Mouse (Mus musculus) adrenal gland, adult (tissue): Measurements from ENCODE around the gene Ralgapa2.

Experiments
- DNase-seq, 2 experiments: peaks; one replicate each; pipeline ENCODE4 v3.0.0; 2022 to 2023; ENCODE audit warnings: low spot score in 1 of 2; ENCODE audit not compliant: inconsistent age in 2 of 2

Gene Ralgapa2

DNA sequence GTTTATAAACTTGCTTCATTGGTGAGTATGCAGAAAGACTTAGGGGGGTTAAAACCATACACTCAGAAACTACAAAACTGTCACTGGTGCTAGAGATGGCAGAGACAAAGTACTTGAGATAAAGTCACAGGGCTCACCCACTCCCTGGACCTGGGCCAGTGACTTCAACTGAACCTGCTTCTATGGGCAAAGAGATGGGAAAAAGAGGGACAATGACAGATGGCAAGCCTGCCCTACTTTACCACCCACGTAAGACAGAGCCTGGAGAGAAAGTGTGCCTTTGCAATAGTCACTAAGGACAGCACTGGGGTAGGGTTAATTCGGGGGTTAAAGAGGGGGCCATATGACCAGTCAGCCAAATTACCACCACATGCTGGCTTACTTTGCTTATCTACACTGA lies 148.7 kb downstream of the Ralgapa2 start:
- no peak for DNase-seq

DNA sequence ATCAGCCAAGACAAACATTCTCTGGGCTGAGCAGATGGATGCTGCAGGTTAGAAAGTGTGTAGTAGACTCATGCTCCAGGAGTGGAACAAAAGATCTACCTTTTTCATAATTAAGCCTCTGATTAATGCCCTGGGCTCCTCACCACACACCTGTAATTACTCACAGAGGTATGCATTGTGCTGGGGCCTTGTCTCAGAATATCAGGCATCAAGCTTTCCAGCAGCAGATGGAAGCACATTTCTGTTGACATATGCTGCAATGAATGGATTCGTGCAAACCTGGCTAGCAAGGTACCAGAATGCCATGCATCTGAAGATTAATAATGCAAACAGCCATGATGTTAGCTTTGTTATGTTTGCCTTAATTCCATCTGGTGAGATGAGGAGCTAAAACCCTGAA lies 149.2 kb downstream of the Ralgapa2 start:
- no peak for DNase-seq

DNA sequence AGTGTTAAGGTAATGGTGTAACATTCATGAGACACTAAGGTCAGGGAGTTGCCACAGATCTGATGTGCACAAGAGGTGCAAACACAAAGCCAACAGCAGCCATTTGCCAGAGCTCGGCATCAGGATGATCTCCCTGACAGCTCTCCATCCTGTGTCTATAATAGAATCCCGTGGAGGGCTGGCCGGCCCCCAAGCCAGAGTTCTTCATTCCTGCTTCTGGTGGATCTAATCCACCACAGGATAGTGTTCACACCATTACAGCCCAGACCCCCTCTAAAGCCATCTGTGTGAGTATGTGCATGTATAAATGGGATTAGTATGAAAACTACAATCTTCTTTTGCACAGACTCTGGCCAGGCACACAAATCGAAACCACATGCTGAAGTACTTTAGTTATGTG lies 150.2 kb downstream of the Ralgapa2 start:
- DNase-seq = no peak

DNA sequence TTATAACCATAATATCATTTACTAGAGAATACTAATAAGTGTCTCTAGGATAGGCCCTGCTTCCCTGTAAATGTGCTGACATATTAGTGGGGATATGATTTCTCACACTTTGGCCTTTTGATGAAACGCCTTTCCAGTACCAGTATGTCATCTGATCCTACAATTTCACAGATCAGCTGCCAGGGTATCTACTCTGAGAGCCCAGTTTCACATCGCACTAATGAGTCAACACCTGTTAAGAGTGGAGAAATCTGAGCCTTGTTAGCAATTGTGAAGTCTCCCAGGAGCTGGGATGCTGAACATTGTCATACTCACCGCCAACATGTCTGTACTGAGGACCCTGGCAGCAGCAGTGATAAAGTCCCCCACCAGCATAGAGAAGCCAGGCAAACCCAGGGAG lies 151.1 kb downstream of the Ralgapa2 start:
- DNase-seq = no peak

- DNase-seq = no peak
Observed at GRCm38 (mm10) chr2:146359676-146360075, 152.5 kb downstream of the Ralgapa2 start.

- DNase-seq = no peak
Observed at GRCm38 (mm10) chr2:146356524-146356923, 155.6 kb downstream of the Ralgapa2 start.

DNA sequence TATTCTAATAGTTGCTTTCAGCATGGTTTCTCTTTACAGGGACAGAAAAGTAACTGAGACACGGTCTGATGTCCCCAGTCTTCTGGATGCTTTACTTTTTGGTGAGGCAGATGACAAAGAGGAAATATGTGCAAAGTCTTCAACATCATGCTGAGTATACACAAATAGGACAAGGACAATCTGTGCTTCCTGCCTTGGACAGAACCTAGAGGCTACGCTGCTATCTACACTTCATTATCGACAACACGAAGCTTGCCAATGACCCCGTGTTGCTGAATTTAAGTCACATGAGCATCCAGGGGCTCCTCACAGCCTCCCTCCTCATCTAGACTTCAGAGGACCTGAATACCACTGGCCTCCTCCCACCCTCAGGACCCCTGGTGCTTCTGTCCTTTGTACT lies 161.9 kb downstream of the Ralgapa2 start:
- DNase-seq = no peak

- no peak for DNase-seq
Observed at GRCm38 (mm10) chr2:146347942-146348341, 164.2 kb downstream of the Ralgapa2 start.

- no peak for DNase-seq
Observed at GRCm38 (mm10) chr2:146340090-146340489, 172.1 kb downstream of the Ralgapa2 start.

- DNase-seq = no peak
Observed at GRCm38 (mm10) chr2:146337540-146337939, 174.6 kb downstream of the Ralgapa2 start.

- DNase-seq = no peak
Observed at GRCm38 (mm10) chr2:146331894-146332476, 180.2 kb downstream of the Ralgapa2 start.

- peak; percentile 16 to 41 for DNase-seq
Observed at GRCm38 (mm10) chr2:146330772-146331281, 181.3 kb downstream of the Ralgapa2 start.

DNA sequence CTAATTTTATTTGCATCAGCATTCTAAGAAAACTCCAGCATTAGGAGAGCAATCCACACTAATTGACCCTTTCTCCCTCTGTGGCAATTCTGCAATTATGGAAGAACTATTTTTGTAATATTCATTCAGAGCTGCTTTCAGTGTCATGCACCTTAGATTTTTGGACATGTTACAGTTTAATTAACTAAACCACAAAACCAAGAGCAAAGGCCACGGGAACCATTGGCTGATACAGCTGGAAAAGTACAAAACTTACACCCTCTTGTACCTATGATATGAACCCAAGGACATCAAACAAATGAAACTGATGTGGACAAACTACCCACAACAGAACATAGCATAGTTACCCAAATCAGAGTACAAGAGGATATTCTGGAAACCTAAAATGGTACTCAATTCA lies 182.0 kb downstream of the Ralgapa2 start:
- no peak for DNase-seq

DNA sequence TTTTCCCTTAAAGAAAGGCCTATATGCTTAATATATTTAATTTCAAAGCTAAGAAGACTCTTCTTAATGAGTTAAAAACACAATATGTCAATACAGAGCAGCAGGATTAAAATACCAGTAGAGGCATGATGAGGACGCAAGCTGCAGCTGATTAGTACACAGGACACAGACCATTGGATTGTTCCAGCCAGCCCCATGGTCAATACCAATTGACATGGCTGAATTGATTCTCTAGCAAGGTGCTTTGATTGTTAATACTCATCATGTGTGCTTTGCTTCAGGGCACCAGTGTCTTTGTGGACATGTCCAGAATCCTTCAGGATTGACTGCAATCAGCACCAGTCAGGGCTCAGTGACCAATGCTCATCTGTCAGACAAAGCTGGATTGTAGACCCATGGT lies 185.5 kb downstream of the Ralgapa2 start:
- DNase-seq = no peak

DNA sequence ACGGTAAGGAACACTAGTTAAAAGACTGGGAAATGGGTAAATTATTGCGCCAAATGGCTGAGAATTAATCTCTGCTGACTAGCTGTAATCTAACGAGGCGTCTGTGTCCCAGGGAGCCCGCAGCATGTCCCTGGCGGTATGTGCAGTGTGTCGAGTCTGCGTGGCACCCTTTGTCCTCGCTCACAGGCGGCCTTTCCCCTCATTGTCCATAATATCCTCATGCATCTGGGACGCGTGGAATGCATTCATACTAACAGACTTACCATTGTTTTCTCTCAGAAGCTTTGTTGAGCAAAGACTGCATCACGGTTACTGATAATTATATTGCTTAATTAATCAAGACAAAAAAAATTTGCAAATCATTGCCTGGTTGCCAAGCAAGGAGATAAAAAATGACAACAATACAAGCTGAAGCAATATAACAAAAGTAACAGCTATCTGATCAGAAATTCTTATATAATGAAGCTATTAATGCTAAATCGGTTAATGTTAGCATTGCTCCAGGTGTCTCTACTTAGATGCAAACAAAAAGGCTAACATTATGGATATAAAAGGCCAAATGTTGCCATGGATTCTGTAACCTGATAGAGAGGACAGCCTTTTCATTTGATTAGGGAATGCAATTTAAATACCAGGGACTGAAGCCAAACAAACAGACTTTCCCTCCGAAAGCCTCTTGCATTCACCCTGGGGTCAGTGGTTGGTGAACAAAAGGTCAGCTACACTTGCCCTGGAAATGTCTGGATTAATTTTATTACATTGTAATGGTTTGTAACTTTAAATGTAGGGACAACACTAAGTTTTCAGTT lies 187.0 kb downstream of the Ralgapa2 start:
- DNase-seq = no peak

DNA sequence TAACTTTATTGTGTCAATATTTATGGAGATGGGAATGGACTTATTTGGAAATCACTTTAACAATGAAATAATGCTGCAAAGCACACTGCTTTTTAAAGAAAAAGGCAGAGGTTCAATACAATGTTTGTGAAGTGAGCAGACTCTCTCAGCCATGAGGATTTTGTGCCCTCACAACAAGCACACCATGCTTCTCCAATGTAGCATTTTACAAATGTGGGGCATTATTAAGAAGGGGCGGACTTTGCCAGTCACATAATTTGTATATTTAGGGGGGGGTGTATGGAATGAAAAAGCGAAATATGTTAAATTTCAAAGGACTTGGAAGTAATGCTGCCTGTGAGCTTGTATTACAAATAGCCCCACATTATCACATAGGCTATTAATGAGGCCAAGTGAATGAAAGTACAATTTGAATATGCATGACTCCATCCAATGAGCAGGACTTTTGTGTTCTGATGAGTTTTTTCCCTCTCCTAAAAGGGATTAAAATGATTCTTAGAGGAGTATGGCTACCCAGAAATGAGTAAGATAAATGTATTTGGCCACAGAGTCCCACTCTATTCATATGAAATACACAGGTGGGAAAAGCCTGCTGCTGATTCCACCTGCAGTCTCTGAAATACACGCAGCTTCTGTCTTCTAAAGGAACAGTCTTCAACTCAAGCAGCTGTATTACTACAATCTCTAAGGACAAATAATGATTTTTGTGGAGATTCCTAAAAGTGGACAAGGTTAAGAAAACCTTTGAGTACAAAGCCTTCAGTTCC lies 187.8 kb downstream of the Ralgapa2 start:
- DNase-seq = no peak

DNA sequence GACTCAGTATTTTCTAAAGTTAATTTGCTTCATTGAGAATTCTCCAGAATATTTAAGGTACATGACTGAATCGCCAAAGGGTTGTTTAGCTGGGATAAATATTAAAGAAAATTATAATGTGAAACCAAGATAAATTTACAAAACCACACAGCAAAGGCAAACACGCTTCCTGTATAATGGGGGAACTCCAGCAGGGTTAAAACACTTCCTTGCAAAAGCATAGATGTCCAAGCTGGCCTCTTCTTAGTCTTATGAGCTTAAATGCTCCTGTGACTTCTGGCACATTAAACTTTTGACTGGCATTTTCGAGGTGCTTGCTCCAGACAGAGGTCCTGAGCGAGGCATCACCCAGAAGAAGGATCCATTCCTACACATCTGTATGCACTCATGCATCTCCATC lies 188.6 kb downstream of the Ralgapa2 start:
- no peak for DNase-seq

DNA sequence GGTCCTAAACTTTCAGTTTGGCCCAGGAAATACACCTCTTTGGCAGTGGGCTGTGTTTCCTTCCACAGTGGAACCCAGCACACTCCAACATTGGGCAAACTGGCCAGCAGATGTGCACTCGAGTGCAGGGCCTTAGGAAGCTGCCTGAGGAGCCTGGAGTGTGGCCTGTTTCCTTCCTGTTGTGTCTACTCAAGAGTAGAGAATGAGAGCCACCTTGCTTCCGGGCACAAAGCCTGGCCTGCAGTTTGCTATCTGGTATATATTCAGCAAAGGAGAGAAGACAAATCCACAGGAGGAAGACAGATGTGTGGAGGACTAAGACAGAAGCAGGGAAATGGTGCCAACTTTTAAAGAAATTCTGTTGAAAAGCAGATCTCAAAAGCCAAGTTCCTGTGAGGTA lies 189.4 kb downstream of the Ralgapa2 start:
- DNase-seq = no peak

GRCm38 (mm10) chr2:146322019-146322418 lies 190.1 kb downstream of the Ralgapa2 start:
- no peak for DNase-seq

- DNase-seq = no peak
Observed at GRCm38 (mm10) chr2:146320666-146321065, 191.5 kb downstream of the Ralgapa2 start.

- no peak for DNase-seq
Observed at GRCm38 (mm10) chr2:146314751-146315150, 197.4 kb downstream of the Ralgapa2 start.

DNA sequence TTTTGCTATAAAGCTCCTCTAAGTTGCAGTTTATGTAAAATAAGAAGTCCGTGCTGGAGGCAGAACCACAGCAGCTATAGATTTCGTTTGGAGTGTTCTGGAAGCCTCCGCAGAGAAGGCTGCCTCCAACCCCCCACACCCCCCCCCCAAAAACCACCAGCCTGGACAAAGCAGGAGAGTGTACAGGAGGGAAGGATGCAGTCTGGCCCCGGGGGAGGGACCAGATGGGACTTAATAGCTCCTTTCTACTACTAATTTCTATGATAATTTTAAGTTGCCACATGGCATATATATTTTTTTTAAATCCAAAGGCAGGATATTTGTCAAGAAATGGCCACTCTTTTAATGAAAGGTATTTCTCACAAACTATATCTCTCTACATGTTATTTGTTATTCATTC lies 198.3 kb downstream of the Ralgapa2 start:
- no peak for DNase-seq
